Mouse (Mus musculus) c-Kit-positive CD71-negative TER-119-negative erythroid progenitor cells, embryonic 14.5 days (primary cell): ENCODE results near the gene Smim22.

Experiments
- DNase-seq: peaks from one replicate; pipeline ENCODE4 v3.0.0-alpha.2; 2013; ENCODE audit warnings: low read depth

Smim22 gene

GRCm38 (mm10) chr16:5007067-5007466 lies at the start of gene Smim22:
Smim22 (plus strand) TSS chr16:5007288.
- DNase-seq: no peak

- no peak for DNase-seq
These were observed 49.6 kb upstream of the Smim22 start for GRCm38 (mm10) chr16:4957446-4957845.

GRCm38 (mm10) chr16:4960260-4960659 lies 46.8 kb upstream of the Smim22 start:
- DNase-seq: no peak

- DNase-seq: no peak
These were observed 43.7 kb upstream of the Smim22 start for GRCm38 (mm10) chr16:4963346-4963745.

- DNase-seq: peak; percentile 87
These were observed 43.0 kb upstream of the Smim22 start, which contains the start of gene Anks3 for GRCm38 (mm10) chr16:4963797-4964709. Anks3 (minus strand) TSS chr16:4964205.

GRCm38 (mm10) chr16:4964731-4965391 lies 42.2 kb upstream of the Smim22 start:
- DNase-seq: no peak

GRCm38 (mm10) chr16:4965392-4966129 lies 41.5 kb upstream of the Smim22 start:
- no peak for DNase-seq

GRCm38 (mm10) chr16:4968426-4968825 lies 38.7 kb upstream of the Smim22 start:
- DNase-seq: no peak

GRCm38 (mm10) chr16:4969055-4969843 lies 37.8 kb upstream of the Smim22 start:
- DNase-seq: no peak

GRCm38 (mm10) chr16:4971626-4972025 lies 35.5 kb upstream of the Smim22 start:
- DNase-seq: no peak

GRCm38 (mm10) chr16:4974521-4974920 lies 32.6 kb upstream of the Smim22 start:
- DNase-seq: no peak

GRCm38 (mm10) chr16:4976180-4976579 lies 30.9 kb upstream of the Smim22 start:
- DNase-seq: no peak

GRCm38 (mm10) chr16:4978275-4979051 lies 28.6 kb upstream of the Smim22 start:
- no peak for DNase-seq

GRCm38 (mm10) chr16:4979755-4980380 lies 27.2 kb upstream of the Smim22 start:
- DNase-seq: no peak

GRCm38 (mm10) chr16:4984717-4985116 lies 22.4 kb upstream of the Smim22 start:
- DNase-seq: no peak

GRCm38 (mm10) chr16:4993276-4993675 lies 13.8 kb upstream of the Smim22 start:
- DNase-seq: no peak

- DNase-seq: no peak
These were observed 9.5 kb upstream of the Smim22 start, which contains the start of gene Sept12 for GRCm38 (mm10) chr16:4997553-4997952. Sept12 (minus strand) TSS chr16:4997852.

- no peak for DNase-seq
These were observed 8.1 kb upstream of the Smim22 start for GRCm38 (mm10) chr16:4998984-4999383.

GRCm38 (mm10) chr16:5000611-5001010 lies 6.5 kb upstream of the Smim22 start:
- DNase-seq: no peak

GRCm38 (mm10) chr16:5007492-5007891 lies 404 bp downstream of the Smim22 start:
- DNase-seq: no peak
